Mouse (Mus musculus): ENCODE results near the gene Lipe. TPM values are rescaled to one million over a fixed set of nuclear protein-coding genes. Genes with fewer than 3 reads are reported as not detected.

The Lipe gene
- 11.9 and 12.1 TPM in 2 replicates for polyA plus RNA-seq (2016; fragmentation: Nextera tagmentation; extraction: Ambion mirVana)

DNA sequence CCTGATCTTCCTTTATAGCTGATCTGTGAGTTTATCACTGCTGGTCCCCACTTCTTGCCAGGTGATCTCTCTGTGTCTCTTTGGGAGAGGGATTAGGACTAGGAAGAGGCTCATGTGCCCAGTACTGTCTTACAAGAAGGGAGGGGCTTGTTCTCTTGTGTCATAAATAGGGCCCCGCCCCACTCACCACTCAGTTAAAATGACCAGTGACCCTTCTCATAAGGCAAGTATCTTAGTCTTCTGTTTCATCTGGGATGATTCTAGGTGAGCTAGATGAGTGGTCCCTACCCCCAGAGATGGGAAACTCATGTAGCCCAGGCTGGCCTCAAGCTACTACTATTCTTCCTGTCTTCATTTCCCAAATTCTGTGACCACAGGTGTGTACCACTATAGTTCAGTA, at the start of gene Lipe:
Gene Lipe (minus strand): TSS at position 101 of the 400 bp plus-strand sequence.
- H3K9ac ChIP-seq (replicated peaks) = no peak within 1 kb of the TSS
- ATAC-seq (ENCODE audit: insufficient number of reproducible peaks, insufficient read depth, low FRiP score, low TSS enrichment, low read depth) = no peak
- H3K36me3 ChIP-seq = no peaks in the 10 kb centered on the region
- no peaks in the 10 kb centered on the region for H3K27me3 ChIP-seq
- H3K27ac ChIP-seq = no peak within 1 kb of the TSS
- peaks cover 44% of the 10 kb centered on the region for H3K4me1 ChIP-seq (replicated peaks)
- no peak within 1 kb of the TSS for H3K4me3 ChIP-seq (replicated peaks)
- no peaks in the 10 kb centered on the region for H3K9me3 ChIP-seq
- no peak within 1 kb of the TSS for H3K4me2 ChIP-seq
- WGBS = 83% methylated on average over 1 of the region's 1 CpGs

GRCm38 (mm10) chr7:25440816-25441153, 42.3 kb upstream of the Lipe start:
- no peak for ATAC-seq (ENCODE audit: insufficient number of reproducible peaks, insufficient read depth, low FRiP score, low TSS enrichment, low read depth)
- 81% methylated on average over 6 of the region's 6 CpGs for WGBS

DNA sequence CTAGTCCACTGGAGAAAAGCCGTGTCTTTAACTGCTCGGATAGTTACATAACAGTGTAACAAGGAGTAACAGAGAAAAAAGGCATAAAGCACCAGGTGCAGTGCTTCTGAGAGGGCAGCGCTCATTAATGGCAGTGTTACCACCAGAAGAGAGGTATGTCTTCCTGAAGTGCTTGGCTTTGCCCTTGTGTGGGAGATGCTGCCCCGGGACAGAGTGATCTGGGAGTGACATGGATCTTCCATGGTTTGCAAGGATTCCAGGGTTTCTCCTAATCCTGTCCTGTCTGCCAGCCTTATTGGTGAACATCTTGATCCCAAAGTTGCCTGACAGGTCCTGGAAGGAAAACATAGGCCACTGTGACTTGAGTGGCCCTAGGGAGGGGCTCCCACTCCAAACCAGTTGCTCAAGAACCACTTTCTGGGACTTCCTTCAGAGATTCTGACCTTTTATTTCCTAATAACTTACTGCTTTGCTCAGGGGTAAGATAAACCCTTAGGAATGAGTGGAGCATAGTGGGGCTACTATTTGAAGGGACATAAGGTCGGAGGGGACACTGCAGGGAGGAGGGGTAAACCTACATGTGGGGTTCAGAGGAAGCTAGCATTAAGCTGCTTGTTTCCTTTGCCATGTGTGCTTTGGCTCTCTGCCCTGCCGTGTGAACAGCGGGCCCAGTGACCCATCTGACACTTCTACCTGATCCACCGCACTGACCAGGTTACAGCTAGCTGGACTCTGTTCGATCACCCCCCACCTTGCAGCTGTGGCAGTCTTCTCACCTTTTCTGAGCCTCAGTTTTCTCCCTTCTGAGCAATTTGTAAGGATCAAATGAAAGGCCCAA, 41.7 kb upstream of the Lipe start:
- Histone ChIP-seq H3K27me3 (no peaks in the 10 kb centered on the region), H3K4me2 (no peak overlapping the region), H3K4me1 (replicated peaks) (no peaks in the 10 kb centered on the region), H3K9me3 (no peaks in the 10 kb centered on the region), H3K4me3 (replicated peaks) (no peak overlapping the region), H3K36me3 (no peaks in the 10 kb centered on the region), H3K9ac (replicated peaks) (no peak overlapping the region), H3K27ac (no peak overlapping the region)
- 87% methylated on average over 9 of the region's 9 CpGs for WGBS
- no peak for ATAC-seq (ENCODE audit: insufficient number of reproducible peaks, insufficient read depth, low FRiP score, low TSS enrichment, low read depth)

More at GRCm38 (mm10) chr7:25440816-25441153, 42.3 kb upstream of the Lipe start:
- no peak overlapping the region for H3K4me2 ChIP-seq
- H3K36me3 ChIP-seq = no peaks in the 10 kb centered on the region
- no peaks in the 10 kb centered on the region for H3K4me1 ChIP-seq (replicated peaks)
- no peak overlapping the region for H3K4me3 ChIP-seq (replicated peaks)
- H3K27me3 ChIP-seq = no peaks in the 10 kb centered on the region
- H3K9me3 ChIP-seq = no peaks in the 10 kb centered on the region
- H3K9ac ChIP-seq (replicated peaks) = no peak overlapping the region
- H3K27ac ChIP-seq = no peak overlapping the region

GRCm38 (mm10) chr7:25439124-25439822, 40.8 kb upstream of the Lipe start:
- Histone ChIP-seq H3K27me3 (no peaks in the 10 kb centered on the region), H3K27ac (no peak overlapping the region), H3K9me3 (no peaks in the 10 kb centered on the region), H3K36me3 (no peaks in the 10 kb centered on the region), H3K4me3 (replicated peaks) (no peak overlapping the region), H3K9ac (replicated peaks) (no peak overlapping the region), H3K4me2 (no peak overlapping the region), H3K4me1 (replicated peaks) (0 out of 2 replicates have a peak, but pooled peaks cover 2% of the 10 kb centered on the region)
- ATAC-seq (ENCODE audit: insufficient number of reproducible peaks, insufficient read depth, low FRiP score, low TSS enrichment, low read depth) = no peak
- WGBS = 92% methylated on average over 8 of the region's 8 CpGs

DNA sequence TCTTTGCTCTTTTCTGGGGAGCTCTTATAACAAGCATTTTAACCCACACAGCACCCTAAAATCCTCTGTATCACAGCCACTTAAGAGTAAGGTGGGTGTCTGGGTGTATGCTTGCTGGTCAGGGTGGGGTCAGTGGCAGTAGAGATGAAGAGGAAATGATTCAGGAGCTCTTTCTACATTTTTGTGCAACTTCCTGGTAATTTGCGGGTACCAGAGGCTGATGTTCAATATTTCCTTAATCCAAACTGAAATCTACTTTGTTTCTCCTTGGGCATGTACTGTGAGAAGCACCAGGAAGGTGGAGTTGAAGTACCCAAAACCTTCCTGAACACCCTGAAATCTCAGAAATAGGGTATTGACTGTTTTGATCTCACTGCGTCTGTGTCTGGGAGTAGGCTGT, 38.2 kb upstream of the Lipe start:
- no peak for ATAC-seq (ENCODE audit: insufficient number of reproducible peaks, insufficient read depth, low FRiP score, low TSS enrichment, low read depth)
- WGBS = 89% methylated on average over 2 of the region's 2 CpGs
- H3K27ac ChIP-seq = no peak overlapping the region

GRCm38 (mm10) chr7:25436226-25436625, 37.7 kb upstream of the Lipe start:
- no peak for ATAC-seq (ENCODE audit: insufficient number of reproducible peaks, insufficient read depth, low FRiP score, low TSS enrichment, low read depth)
- Histone ChIP-seq H3K4me1 (replicated peaks) (peaks cover 11% of the 10 kb centered on the region), H3K27me3 (no peaks in the 10 kb centered on the region), H3K4me3 (replicated peaks) (no peak overlapping the region), H3K27ac (no peak overlapping the region), H3K4me2 (no peak overlapping the region), H3K36me3 (no peaks in the 10 kb centered on the region), H3K9ac (replicated peaks) (no peak overlapping the region), H3K9me3 (no peaks in the 10 kb centered on the region)
- WGBS = 88% methylated on average over 6 of the region's 6 CpGs

More for the DNA sequence above, 38.2 kb upstream of the Lipe start:
- no peak overlapping the region for H3K9ac ChIP-seq (replicated peaks)
- H3K4me2 ChIP-seq = no peak overlapping the region
- H3K27me3 ChIP-seq = no peaks in the 10 kb centered on the region
- peaks cover 11% of the 10 kb centered on the region for H3K4me1 ChIP-seq (replicated peaks)
- no peaks in the 10 kb centered on the region for H3K9me3 ChIP-seq
- H3K36me3 ChIP-seq = no peaks in the 10 kb centered on the region
- H3K4me3 ChIP-seq (replicated peaks) = no peak overlapping the region

DNA sequence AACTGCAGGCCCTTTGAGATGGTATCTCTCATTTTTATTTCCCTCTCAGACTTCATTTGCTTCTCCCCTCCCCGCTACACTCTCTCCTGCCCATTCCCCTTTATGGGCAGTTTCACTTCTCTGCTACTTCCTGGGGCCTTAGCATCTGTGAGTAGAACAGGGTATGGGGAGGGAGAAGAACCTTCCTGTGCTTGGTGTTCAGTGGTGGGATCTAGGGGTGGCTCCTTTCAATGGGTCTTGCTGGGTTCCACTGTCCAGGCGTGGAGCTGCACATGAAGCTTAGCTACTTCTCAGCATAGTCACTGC, 37.0 kb upstream of the Lipe start:
- H3K4me1 ChIP-seq (replicated peaks) = peaks cover 11% of the 10 kb centered on the region
- no peaks in the 10 kb centered on the region for H3K36me3 ChIP-seq
- H3K4me3 ChIP-seq (replicated peaks) = no peak overlapping the region
- 75% methylated on average over 2 of the region's 2 CpGs for WGBS
- no peak overlapping the region for H3K4me2 ChIP-seq
- no peak overlapping the region for H3K27ac ChIP-seq
- no peaks in the 10 kb centered on the region for H3K27me3 ChIP-seq
- H3K9ac ChIP-seq (replicated peaks) = no peak overlapping the region
- ATAC-seq (ENCODE audit: insufficient number of reproducible peaks, insufficient read depth, low FRiP score, low TSS enrichment, low read depth) = no peak
- no peaks in the 10 kb centered on the region for H3K9me3 ChIP-seq

DNA sequence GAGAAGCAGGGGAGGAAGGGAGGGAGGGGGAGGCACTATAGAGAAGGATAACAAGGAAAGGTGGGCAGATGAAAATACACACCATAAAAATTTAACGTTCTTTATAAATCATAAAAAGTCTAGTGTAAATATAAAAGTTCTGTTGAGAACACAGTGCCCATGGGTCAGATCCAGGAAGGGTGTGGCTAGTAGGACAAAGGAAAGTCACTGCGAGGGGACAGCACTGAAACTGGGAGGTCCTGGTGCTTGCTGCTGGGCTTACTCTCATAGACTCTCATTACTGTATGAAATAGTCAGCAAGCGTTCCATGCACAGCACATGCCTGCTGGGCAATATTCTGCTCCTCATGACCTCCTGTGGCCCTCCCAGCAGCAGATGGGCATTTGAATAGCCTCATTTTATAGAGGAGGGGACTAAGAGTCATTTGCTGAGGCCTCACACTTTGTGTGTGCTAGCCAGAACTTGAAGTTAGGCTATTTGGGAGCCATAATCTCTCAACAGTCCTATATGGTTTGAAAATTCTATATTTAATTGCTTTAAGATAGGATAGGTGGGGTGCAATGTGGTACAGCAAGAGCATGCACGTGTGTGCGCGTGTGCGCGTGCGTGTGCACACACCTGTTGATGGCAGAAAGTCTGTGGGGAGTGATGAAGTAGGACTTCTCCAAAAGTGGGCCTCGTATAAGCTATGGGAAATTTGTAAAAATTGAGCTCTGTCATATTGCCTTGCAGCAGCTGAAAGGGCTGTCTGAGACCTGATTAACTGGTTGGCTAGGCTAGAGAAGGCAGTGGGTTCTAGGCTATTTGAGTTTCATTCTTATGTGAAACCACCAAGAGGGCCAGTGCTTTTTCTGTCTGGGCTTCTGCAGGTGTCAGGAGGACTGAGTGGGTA, 36.4 kb upstream of the Lipe start:
- H3K27ac ChIP-seq = no peak overlapping the region
- no peak for ATAC-seq (ENCODE audit: insufficient number of reproducible peaks, insufficient read depth, low FRiP score, low TSS enrichment, low read depth)
- no peaks in the 10 kb centered on the region for H3K27me3 ChIP-seq
- H3K9ac ChIP-seq (replicated peaks) = no peak overlapping the region
- H3K4me3 ChIP-seq (replicated peaks) = no peak overlapping the region
- no peaks in the 10 kb centered on the region for H3K9me3 ChIP-seq
- H3K4me1 ChIP-seq (replicated peaks) = peaks cover 11% of the 10 kb centered on the region
- 87% methylated on average over 10 of the region's 10 CpGs for WGBS
- H3K4me2 ChIP-seq = no peak overlapping the region
- no peaks in the 10 kb centered on the region for H3K36me3 ChIP-seq

GRCm38 (mm10) chr7:25433781-25434560, 35.5 kb upstream of the Lipe start:
- Histone ChIP-seq H3K36me3 (no peaks in the 10 kb centered on the region), H3K27me3 (no peaks in the 10 kb centered on the region), H3K4me2 (no peak overlapping the region), H3K9ac (replicated peaks) (no peak overlapping the region), H3K9me3 (no peaks in the 10 kb centered on the region), H3K4me3 (replicated peaks) (no peak overlapping the region), H3K4me1 (replicated peaks) (peaks cover 11% of the 10 kb centered on the region), H3K27ac (no peak overlapping the region)
- no peak for ATAC-seq (ENCODE audit: insufficient number of reproducible peaks, insufficient read depth, low FRiP score, low TSS enrichment, low read depth)
- 87% methylated on average over 9 of the region's 9 CpGs for WGBS

GRCm38 (mm10) chr7:25433007-25433541, 34.6 kb upstream of the Lipe start:
- Histone ChIP-seq H3K27me3 (no peaks in the 10 kb centered on the region), H3K36me3 (no peaks in the 10 kb centered on the region), H3K4me1 (replicated peaks) (peaks cover 11% of the 10 kb centered on the region), H3K4me2 (no peak overlapping the region), H3K4me3 (replicated peaks) (no peak overlapping the region), H3K27ac (peak overlapping the region; percentile 25; the same call in 1 of the 2 replicates), H3K9ac (replicated peaks) (no peak overlapping the region), H3K9me3 (no peaks in the 10 kb centered on the region)
- no peak for ATAC-seq (ENCODE audit: insufficient number of reproducible peaks, insufficient read depth, low FRiP score, low TSS enrichment, low read depth)
- 20% methylated on average over 5 of the region's 5 CpGs for WGBS

Measured in limb, embryonic 12.5 days (tissue).